Mouse (Mus musculus): ENCODE results near the gene Bach2. TPM values are rescaled to one million over a fixed set of nuclear protein-coding genes. Genes with fewer than 3 reads are reported as not detected.

Gene Bach2
- total RNA-seq, 2 experiments from 2014 or later: 1.9 to 2.8 TPM

DNA sequence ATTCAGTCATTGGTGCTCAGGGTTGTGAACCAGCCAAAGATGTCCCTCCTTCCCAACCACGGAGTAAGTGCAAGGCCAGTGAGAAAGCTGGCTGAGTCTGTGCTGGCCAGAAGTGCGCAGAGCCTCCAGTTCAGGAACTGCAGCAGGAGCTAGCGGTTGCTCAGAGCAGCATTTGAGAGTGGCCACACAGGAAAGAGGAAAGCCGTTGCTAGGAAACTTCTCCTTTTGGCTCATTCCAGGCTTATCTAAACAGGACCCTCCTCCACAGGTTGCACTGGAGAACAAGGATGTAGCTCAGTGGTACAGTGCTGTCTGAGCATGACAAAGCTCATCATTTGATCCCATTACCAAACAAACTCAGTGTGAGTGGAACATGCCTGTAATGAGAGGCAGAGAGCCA lies 114.2 kb downstream of the Bach2 start:
- no peak for DNase-seq (ENCODE audit: low spot score in 2 of 2)

DNA sequence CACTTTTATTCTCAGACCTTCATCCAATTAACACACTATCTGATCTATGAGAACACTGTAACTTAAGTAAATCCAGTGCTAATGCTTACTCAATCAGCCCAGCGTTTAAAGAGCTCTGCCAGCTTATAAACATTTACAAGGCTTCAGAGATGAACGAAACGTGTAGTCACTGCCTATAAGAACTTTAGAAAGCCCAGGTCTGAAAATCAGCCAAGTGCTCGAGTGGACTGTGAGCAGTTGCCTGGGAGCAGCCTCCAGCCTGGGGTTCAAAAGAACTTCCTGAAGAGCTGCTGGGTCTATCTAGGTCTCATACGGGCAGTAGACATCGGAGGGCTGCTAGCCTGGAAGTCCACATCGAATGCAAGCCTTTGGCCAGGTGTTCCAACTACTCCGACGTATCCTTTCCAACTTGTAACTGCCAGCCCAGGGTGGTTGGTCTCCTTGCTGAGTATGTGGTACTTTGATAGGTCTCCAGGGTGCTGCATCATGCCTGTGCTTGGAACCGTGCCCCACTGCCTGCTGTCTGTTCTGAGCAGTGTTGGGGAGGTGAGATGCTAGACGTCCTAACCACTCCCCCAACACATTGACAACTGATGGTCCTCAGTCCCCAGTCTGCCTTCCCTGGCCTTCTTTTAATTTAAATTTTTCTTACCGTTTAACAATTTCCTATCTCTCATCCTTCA lies 117.5 kb downstream of the Bach2 start:
- no peak for DNase-seq (ENCODE audit: low spot score in 2 of 2)

GRCm38 (mm10) chr4:32357996-32358600 lies 119.5 kb downstream of the Bach2 start:
- DNase-seq (ENCODE audit: low spot score in 2 of 2): no peak

- DNase-seq (ENCODE audit: low spot score in 2 of 2): no peak
Measured at GRCm38 (mm10) chr4:32358602-32359464, 120.2 kb downstream of the Bach2 start.

- no peak for DNase-seq (ENCODE audit: low spot score in 2 of 2)
Measured at GRCm38 (mm10) chr4:32359634-32360033, 121.0 kb downstream of the Bach2 start.

GRCm38 (mm10) chr4:32360496-32360895 lies 121.9 kb downstream of the Bach2 start:
- no peak for DNase-seq (ENCODE audit: low spot score in 2 of 2)

DNA sequence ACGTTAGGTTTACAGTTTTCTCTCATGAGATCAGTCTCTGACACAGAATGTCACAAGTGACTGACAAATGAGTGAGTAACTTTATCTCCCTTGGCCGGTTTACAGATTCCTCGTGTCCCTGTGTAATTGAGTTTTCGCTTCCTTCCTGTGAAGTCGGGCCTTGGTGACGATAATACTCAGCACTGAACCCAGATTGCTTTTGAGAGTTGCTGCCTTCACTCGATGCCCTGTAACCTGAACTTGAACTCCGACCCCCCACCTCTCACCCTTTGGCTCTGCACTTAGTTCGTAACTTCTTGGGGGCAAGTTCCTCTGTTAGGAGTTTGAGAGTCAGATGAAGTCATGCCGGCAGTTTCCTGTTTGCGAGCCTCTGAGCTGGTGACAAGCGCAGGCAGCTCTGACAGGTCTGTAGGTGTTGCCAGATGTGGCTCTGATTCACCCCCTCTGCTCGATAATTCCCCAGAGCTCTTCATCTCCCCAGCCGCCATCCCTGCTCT lies 124.9 kb downstream of the Bach2 start:
- DNase-seq (ENCODE audit: low spot score in 2 of 2): no peak

DNA sequence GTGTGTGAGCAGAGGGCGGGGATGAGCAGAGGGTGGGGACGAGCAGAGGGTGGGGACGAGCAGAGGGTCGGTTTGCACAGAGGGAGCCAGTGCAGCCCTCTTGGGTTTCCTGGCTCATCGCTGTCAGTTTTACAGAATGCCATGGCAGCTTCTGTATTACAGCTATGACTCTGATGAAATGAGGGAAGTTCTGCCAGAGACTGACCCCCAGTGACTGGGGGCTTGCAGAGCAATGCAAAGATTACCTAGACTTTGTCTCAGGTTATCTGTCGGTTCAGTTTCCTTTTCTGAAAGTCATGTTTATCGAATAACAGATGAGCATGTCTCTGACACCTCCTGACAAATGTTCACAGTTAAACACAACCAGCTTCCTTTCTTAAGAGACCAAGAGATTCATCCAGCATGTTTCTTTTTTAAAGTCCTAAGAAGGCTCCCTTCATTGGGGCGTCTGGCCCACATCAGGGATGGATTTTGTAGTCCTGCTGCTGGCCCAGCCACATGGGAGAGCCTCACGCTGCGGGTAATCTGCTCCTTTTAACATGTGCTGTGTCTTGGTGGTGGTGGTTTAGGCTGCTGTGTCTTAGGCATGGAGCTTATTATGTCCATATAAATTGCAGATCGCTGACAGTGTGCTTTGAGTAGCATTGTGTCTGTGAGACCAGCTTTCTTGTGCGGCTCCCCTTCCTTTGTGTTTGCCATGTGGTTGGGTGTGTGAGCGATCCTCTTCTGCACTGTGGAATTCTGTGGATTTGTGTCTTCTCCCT lies 126.7 kb downstream of the Bach2 start:
- no peak for DNase-seq (ENCODE audit: low spot score in 2 of 2)

- no peak for DNase-seq (ENCODE audit: low spot score in 2 of 2)
Measured at GRCm38 (mm10) chr4:32366176-32366575, 127.6 kb downstream of the Bach2 start.

- DNase-seq (ENCODE audit: low spot score in 2 of 2): no peak
Measured at GRCm38 (mm10) chr4:32368345-32368744, 129.7 kb downstream of the Bach2 start.

DNA sequence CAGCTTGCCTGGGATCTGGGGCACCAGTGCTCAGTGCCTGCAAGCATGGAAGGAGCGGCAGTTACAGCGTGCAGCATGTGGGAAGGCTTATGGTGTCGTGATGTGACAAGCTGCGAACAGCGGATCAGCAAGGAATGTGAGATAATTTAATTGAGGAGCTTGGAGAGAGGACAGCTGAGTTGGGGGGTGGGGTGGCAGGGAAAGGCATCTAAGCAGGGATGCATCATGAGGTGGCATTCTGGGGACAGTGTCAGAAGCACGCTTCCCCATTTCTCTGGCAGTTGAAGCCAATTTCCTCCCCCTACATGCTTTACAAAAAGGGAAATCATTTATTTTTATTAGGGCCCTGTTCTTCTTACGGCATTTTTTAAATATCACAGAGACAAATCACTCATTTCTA lies 134.5 kb downstream of the Bach2 start:
- DNase-seq (ENCODE audit: low spot score in 2 of 2): no peak

DNA sequence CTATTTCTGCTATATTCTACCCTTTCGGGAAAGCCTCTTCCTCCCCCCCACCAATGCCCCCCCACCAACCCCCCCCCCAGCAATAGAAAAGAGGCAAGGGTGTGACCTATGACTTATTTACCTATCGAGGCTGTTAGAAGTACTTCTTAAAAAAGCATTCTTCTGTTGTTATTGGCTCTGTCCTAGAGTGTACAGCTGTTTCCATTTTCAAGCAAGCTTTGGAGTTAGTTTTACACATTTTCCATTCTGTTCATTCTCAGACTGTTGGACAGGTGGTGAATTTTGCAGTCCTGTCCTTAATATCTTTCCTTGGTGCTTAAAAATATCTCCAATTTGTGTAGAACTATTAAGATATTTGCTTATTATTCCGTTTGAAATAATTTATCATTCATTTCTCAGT lies 134.9 kb downstream of the Bach2 start:
- no peak for DNase-seq (ENCODE audit: low spot score in 2 of 2)

- no peak for DNase-seq (ENCODE audit: low spot score in 2 of 2)
Measured at GRCm38 (mm10) chr4:32374751-32375582, 136.4 kb downstream of the Bach2 start.

GRCm38 (mm10) chr4:32375721-32376526 lies 137.3 kb downstream of the Bach2 start:
- DNase-seq (ENCODE audit: low spot score in 2 of 2): no peak

DNA sequence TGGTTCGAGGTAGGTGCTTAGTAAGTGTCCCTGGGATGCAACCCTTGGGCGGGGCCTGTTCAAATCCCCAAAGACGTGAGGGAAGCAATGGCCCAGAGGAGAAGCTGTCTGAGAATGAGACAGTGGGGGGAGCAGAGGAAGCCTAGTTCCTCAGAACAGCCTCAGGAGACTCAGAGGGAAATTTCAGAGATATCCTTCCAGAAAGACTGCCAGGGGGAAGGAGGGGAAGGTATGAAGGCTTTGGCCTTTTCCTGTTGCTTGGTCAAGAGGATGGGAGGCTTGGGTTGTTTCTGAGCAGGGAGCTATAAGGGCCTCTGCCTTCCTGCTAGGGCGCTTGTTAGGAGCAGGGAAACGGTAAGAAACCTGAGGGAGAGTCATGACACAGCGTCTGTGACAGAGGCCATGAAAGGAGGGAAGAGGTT lies 137.9 kb downstream of the Bach2 start:
- DNase-seq (ENCODE audit: low spot score in 2 of 2): no peak

DNA sequence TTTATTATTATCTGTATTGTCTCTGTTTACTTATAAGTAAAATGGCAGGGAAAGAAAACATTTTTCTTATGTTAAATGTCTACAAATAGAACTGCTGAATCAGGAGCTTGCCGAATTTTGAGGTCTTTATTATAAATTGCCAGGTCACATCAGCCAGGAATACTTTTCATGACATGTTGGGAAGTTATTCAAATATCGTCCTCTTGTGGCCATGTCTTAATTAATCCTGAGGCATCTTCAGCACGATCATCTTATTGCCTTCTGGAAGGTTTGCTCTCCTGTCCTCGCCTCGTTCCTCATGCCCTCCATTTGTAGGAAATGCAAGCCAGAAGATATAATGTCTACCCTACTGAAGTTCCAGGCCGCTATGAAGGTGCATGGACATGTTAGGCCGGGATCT lies 140.5 kb downstream of the Bach2 start:
- no peak for DNase-seq (ENCODE audit: low spot score in 2 of 2)

DNA sequence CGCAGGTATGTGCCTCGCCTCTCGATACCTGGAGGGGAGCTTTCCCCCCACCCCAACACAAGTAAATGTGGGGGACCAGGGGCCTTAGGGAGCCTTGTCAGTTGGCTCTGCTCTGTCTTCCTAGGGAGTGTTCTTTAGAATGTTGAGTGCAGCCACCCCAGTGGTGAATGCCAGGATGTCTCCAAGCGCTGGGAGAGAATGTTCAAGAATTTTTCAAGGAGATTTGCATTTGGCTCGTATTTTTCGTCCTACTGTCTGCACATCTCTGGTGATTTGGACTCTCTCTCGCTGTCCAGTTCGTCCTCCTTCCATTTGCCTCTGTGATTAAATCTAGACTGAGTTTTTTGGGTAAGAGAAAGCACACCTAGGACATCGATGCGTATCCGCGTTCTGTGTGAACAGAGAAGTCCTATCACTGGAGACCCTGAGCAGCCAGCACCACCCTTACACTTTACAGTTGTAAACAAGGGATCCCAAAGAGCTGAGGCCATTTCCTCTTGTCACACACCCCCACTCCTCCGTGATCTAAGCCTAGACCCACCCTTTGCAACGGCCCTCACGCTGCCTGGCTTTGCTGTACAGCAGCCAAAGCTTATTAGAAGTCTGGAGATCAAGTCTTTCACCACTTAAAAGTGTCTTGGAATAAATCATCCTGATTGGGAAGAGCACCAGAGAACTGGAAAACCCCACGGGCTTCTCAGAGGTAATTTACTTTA lies 143.2 kb downstream of the Bach2 start:
- DNase-seq (ENCODE audit: low spot score in 2 of 2): no peak

DNA sequence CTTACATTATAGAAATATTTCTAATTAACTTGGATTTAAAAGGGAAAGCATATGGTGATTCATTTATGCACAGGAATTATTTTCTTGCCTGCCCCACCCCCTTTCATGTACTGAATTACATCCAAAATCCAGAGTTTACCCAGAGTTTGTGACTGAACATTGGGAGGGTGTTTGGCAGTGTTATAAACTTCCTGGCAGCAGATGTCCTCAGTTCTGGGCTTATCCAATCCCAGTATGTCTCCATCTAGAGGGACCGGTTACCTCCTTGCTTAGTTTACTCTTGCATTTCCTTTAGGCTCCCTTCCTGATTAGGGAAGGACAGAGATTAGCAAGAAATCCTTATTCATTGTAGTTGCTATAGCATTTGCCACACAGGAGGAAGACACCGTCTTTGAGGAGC lies 146.5 kb downstream of the Bach2 start:
- no peak for DNase-seq (ENCODE audit: low spot score in 2 of 2)

DNA sequence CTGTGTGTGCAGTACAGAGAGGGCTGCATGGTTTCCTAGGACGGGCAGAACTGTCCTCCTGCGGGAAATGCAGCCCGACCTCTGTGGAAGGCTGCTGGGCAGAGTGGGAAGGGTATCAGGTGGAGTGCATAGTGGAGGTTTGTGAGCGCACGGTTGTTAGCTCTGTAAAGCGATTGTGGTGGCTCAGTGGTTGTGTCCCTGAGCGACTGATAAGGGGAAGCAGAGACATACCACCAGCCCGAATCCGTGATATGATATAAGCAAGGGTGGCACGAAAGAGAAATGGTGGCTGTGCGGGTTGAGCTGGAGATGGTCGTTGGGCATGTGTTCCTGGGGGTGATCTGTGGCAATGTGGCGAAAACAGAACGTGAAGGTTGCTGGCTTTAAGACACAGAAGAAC lies 147.0 kb downstream of the Bach2 start:
- DNase-seq (ENCODE audit: low spot score in 2 of 2): no peak
